Mouse (Mus musculus): Measurements from ENCODE around the gene Sytl1.

Sytl1 gene

DNA sequence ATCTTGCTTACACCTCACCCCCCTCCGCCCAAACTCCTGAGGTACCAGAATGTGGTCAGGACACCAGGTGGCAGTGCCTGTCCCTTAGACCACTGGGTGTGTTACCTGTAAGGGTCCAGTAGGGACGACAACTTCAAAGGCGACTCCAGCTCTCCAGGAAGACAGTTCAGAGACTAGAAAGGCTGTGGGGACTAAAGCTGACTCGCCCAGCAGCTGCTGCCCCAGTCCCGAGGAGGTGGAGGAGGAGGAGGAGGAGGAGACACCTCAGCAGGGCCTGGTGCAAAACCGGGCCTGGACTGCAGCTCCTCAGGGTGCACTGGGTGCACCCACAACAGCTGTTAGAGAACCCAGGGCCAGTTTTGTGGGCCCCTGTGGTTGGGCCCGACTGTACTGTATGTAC lies at the start of gene Sytl1:
Gene Sytl1 (minus strand): TSS at position 232 of the 400 bp plus-strand sequence.
- no peak for DNase-seq

DNA sequence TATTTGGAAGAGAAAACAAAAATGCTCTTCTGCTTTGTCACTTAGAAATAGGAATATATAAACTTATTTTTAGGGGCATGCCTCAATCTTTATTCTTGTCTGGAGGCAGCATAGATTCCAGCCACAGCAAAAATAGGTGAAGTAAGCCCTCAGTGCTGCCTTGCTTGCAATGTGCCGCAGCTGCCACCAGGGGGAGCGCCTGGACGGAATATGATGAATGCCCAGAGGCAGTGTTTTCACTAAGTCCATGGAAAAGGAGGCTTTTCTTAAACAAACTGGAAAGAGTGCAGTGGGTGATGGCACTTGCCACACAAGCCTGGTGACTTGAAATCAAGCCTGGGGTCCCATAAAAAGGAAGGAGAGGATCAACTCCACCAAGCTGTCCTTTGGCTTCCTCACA lies 47.0 kb upstream of the Sytl1 start:
- peak; percentile 92 to 95 for DNase-seq

DNA sequence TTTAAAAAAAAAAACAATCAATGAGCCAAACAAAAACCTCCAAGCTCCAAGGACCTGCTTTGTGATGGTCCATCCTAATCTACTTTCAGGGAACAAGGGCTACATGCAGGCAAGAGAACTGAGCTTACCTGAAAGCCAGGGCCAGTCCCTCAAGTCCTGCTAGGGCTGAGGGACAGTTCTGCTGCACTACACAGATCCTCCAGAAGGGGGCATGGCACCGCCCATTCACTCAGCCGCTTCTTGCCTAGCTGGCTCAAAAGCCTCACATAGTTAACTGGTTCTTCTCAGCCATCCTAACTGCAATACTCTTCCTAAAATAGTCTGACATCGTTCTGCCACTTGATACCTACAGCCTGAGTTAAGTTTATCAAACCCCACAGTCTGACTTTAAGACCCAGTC lies 44.4 kb upstream of the Sytl1 start:
- peak; percentile 77 to 79 for DNase-seq

DNA sequence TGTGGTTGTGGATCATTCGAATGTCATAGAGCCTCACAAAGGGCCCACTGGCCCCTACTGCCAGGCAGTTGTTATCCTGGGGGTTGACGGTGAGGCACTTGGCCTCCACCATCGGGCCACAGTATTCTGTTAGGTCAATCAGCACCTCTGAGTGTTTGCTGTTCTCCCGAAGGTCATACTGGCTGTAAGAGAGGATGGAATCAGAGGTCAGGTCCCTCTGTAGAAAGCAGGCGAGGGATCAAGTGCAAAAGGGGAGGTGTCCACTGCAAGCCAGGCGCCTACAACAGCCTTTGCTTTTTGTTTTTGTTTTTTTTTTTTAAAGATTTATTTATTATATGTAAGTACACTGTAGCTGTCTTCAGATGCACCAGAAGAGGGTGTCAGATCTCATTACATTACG lies 42.9 kb upstream of the Sytl1 start:
- DNase-seq, result no peak

DNA sequence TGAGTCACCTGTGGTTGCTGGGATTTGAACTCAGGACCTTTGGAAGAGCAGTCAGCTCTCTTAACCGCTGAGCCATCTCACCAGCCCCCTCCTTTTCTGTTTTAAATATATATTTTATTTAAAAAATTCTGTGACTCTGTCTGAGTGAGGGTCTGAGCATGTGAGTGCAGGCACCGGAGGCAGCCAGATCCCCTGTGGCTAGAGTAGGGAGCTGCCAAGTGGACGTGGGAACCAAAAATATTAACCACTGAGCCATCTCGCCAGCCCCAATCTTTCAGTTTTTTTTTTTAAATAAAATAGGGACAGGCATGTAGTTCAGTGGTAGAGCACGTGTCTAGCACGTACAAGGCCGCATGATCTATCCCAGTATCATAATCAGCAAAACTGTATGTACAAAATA lies 41.9 kb upstream of the Sytl1 start:
- DNase-seq, result no peak

DNA sequence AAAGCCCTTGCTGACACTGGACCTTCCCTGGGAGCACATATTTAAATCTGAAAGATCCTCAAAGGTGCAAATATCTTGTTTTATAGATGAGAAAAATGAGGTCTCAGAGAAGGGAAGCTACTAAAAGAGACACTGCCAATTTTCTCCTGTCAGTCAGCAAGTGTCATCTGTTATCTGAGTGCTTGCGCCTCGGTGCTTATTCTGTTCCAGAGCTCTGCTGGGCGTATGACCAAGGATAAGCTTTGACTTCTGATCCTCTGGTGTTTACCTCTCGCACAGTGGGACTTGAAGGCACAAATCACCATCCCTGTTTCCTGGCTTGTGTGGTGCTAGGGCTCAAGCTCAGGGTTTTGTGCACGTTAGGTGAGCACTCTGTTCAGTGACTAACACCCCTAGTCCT lies 39.8 kb upstream of the Sytl1 start:
- DNase-seq, result no peak

DNA sequence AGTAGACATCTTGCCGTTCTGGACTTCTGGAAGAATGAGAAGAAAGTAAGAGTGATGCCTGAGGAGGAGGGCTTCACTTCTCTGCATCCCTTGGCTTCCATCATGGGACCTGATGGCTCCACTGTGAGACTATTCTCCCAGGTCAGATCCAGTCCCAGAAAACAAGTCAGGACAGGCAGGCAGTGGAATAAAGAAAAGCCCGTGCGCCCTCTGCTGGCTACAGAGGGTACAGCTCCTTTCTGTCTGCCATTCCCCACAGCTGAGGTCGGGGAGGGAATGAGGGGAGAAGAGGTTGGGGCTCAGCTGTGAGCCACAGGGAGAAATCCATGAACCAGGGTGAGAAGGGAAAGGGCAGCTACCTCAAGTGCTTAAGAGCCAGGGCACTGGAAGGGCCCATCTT lies 38.9 kb upstream of the Sytl1 start:
- DNase-seq, result peak; percentile 86 to 87

DNA sequence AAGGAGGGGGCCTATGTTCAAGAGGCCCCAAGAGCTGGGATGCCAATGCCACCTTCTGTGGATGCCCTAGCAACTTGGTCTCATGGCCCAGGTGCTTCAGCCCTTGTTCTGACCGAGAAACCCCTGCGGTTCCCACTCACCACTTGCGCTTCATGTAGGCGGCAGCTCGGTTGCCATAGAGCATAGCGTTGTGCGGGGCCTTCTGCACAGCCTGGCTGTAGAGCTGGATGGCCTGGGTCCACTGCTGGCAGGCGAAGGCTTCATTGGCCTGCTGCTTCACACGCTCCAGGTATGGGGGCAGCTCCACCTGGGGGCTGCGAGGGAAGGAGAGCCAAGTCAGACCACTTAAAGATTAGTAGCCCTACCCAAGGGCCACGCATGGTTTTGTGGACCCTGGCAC lies 37.5 kb upstream of the Sytl1 start:
- DNase-seq, result no peak

DNA sequence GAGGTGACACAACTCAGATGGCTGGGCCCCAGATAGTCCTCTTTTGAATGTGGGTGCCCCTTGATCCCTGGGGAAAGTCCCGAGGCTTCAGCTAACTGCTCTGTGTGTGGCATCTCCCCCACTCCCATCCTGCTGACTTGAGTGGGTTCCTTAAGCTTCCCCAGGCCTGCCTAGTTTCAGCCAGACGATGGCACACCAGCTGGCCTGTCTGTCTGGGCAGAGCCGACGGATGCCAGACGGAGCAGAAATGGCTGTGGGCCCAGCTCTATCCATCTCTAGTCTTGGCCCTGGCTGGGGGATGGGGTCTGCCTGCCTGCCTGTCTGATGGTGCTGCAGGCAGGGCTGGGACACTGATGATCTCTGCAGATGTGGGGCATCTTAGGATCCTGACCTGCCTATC lies 36.8 kb upstream of the Sytl1 start:
- no peak for DNase-seq

DNA sequence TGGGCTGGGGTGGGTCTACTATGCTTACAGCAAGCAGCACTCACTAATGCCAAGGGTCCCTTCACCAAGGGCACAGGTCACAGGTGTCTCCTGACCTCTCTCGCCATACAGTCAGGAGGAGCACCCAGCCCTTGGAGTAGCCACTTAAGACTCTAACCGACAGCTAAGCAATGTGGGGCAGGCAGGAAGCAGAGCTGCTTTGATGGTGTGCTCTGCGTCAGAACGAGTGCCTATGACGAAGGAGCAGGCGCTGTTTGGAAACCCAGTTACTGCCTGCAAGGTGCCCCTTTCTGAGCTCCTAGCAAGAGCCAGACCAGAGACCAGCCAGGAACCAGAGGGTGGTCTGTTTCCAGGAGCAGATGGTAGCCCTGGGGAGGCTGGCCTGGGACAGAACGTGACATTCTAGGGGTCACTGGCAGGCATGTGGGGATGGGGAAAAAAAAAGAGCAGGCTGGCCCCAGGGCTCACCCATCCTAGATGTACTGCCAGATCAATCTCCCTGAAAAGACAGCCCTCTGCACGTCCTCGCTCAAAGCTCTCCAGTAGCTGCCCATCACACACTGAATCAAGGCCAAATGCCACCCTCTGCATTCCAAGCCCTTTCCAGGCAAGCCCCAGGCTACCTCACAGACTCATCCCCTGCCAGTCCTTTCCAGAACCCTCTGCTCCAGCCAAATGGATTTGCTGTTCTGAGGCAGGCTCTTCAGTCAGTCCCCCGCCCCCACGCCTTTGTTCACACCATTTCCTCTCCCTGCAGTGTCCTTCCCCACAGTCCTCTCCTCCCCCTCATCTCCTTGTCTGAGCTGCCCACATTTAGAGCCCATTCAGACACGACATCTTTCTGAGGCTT lies 35.8 kb upstream of the Sytl1 start:
- peak; percentile 43 to 58 for DNase-seq

DNA sequence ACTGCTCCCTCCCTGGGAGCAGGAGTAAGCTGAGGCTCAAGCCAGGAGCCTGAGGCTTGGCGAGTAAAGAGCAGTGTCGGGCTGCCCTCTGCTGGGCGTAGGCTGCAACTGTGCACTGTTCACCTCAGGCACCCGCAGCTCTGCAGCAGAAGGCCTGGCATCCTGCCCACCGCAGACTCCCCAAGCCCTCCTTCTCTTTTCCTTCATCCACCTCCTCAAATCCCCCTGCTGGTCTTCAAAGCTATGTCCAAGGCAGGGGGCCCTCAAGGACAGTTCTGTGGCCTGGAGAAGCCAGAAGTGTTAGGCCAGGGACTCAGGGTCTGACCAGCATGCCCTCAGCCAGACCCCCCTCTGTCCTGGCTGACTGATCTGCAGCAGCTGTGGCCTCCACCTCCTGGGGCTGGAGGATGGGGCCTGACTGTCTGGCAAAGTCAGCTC lies 34.9 kb upstream of the Sytl1 start:
- peak; percentile 91 to 93 for DNase-seq

DNA sequence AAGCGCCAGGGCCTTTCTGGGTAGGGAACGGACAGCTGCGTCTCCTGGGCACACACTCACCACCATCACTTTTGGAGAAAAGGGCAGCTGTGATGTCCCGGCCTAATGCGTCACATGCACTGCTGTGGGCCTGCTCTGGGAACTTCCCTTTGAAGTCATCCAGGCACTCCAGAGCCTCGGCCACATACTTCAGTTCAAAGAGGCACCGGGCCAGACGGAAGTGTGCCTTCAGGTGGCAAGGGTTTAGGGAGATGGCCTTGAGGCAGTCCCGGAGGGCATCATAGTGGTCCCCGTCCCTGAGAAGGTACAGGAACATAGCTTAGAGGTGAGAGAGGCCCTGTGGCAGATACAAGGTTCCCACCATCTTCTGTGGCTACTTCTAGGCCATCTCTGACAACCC lies 34.4 kb upstream of the Sytl1 start:
- no peak for DNase-seq

DNA sequence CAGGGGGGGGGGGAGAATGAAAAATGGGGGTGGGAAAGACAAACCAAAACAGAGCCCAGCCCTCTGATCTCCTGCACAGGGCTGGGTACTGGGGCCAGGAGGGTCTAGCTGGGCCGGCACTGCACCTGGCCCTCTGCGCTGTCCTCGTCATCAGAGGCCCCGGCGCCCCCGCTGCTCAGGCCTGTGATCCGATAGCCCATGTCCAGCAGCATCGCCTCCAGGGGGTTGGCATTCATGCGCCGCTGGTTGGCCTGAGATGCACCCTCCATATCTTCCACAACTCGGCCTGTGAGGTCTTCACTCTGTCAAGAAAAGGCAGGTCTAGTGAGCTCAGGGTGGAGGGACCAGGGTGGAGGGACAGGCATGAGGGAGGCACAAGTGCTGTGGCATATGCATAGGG lies 31.2 kb upstream of the Sytl1 start:
- peak; percentile 29 to 46 for DNase-seq

DNA sequence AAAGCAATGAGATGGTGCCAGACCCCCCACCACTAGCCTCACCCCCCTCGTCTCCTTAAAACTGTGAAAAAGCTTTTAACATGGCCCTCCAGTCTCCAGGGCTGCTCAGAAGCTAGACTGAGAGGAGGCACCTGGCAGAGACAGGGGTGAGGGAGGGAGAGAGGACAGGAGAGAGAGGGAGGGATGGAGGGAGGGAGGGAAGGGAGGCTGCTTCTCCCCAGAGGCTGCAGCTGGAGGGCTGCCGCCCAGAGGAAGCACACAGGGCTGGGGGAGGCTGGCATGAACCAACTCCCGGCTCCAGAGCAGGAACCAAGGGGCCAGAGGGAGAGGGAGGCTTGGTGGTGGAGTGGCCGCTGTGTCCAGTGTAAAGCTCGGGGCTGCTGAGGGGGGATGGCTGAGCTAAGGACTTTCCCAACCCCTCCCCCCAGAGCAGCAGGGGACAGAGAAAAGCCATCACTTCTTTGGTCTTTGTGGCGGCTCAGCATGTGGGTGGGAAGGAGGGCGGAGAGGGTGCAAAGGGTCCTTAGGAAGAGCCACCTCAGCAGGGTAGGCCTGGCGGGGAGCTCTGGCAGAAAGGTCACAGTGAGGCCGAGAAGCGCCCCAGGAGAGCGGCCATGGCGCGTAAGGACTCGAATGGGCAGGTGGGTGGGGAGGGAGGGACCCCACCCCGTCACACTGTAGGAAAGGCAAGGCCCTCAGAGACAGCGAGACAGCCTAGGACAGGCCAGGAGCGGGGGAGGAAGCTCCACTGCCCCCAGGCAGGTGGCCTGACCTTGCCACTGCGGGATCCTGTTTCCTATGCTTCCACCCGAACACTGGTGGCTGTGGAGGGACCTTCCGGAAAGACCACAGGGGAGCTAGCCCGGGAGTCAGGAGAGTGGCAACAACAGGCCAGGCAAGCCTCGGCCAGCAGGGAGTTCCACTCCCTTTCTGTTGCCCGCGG lies 30.3 kb upstream of the Sytl1 start:
- DNase-seq, result peak; percentile 66 to 80

DNA sequence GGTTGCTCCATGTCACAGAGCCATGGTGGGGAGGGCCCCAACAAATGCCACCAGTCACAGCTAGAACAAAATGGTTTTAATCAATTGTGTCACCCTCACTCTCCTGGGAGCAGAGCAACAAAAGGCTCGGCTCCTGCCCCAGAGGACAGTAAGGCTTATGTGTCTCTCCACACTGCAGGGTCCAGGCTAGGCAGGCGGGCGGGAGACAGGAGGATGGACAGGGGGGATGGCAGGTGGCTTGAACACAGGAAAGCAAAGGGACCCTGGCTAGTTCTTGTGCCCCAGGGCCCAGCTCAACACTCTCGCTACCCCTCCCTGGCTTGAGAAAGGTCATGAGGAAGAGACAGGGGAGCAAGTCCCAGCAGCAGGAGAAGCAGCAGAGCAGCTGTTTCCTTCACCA lies 29.5 kb upstream of the Sytl1 start:
- no peak for DNase-seq

DNA sequence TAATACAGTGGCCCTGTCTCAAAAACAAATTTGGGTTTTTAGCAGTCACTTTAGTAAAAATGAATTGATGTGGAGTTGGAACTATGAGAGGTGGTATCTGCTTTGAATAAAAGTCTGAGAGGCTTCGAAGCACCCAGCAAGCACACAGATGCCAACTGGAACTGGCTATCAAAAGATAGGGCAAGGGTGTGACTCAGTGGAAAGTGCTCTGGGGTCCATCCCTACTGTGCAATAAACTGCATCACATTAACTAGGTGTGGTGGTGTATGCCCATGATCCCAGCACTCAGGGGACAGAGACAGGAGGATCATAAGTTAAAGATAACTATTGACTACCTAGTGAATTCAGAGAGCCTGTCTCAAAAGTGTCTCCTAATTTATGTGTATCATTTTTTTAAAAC lies 28.3 kb upstream of the Sytl1 start:
- DNase-seq, result no peak

DNA sequence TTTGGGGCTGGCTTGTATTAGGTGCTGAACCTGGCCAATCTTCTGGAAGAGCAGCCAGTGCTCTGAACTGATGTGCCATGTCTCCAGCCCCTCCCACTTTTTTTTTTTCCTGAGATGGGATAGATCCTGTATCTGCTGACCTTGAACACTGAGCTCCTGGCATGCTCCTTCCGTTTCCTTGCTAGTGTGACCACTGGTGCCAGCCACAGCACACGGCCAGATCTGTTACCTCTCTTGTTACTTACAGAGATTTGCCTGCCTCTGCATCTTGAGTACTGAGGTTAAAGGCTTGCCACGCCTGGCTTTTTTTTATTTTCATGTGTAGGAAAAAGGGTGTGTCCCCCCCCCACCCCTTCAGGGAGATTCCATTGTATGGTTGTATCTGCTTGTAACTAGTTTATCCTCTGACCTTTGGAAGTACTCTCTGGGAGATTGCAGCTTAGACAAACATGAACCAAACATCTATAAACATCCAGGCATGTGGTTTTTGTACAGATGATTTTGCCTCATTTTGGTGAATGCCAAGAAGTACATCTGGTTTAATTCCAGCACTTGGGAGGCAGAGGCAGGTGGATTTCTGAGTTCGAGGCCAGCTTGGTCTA lies 23.7 kb upstream of the Sytl1 start:
- no peak for DNase-seq

DNA sequence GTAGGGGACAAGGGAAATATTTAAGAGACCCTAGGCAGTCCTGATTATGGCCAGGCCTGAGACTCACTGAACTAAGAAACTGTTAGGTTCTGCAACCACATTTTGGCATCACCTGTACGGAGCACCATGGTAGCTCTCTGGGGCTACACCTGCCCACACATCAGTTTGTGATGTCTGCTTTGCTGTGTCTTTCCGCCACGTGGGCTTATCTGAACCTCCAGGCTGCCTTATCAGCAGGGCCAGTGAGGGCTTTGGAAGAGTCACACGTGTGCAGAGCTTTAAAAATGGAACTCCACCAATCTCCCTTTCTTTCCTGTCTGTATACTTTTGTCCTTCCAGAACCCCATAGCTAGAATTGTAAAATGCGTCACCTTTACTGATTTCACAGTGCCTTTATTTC lies 23.0 kb upstream of the Sytl1 start:
- no peak for DNase-seq

DNA sequence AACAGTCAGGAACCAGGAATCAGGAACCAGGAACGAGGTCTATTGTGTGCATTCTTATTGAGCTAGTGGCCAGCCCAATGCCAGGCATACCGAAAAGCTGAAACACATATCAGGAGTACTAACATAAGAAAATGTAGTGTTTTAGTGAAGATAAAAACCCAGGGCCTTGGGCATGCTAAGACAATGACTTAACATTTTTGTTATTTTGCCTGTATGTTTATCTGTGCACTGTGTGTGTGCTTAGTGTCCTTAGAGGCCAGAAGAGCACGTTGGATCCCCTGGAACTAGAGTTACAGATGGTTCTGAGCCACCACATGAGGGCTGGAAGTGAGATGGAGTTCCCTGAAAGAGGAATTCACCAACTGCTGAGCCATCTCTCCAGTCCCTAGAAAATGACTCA lies 22.4 kb upstream of the Sytl1 start:
- no peak for DNase-seq

DNA sequence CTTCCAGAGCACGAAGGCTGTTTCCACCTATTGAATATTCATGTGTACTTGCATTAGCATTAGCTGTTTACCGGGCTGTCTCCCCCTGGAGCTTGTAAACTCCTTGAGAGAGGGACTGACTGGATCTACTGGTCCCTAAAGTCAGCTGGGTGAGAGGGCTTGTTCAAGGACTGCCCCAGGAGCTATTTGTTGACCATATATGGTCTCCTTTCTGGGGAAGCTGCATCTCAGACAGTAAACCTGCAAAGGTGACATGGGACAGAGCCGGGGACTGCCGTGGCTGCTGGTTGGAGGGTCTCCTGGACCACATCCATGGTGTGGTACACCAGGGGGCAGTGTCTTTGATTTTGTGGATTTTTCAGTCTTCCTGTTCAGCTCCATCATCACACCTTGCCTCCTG lies 19.7 kb upstream of the Sytl1 start:
- no peak for DNase-seq

DNA sequence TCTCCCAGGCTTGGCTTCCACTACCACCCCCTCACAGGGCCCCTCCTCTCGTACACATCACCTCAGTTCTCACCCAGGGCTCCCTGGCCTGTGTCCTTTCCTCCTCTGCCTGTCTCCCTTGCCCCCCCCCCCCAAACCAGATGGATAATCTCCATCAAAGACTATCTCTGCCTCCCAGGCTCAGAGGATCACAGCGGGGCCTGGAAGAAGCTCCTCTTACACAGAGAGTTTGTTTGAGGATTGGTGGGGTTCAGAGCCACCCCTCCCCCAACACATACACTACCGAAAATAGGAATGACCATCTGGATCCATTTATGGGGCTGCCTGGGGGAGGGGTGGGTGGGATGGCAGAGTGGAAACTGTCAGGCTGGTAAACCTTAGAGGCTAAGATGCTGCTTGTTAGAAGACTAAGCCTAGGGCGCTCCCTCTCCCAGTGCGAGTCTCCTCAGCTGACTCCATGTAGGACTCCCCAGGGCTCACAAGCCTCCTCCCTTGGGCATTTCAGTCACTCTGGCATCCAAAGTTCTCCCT lies 19.1 kb upstream of the Sytl1 start:
- no peak for DNase-seq

DNA sequence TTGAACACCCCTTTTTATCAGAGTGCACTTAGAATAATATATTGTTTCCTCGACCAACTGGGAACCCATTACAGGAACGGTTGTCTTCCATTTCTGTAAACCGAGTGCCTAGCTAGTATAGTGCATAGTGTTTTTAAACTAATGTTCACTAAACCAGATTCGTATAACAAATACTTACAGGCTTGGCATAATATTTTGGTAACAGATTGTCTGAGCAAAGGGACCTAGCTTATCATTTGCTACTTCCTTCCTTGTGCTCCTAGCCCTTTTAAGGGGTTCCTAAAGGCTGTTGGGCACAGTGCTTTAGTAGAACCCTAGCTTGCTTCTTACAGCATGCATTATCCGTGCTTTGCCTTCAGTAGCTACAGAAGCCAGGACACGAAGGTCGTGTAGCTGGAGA lies 18.6 kb upstream of the Sytl1 start:
- no peak for DNase-seq

DNA sequence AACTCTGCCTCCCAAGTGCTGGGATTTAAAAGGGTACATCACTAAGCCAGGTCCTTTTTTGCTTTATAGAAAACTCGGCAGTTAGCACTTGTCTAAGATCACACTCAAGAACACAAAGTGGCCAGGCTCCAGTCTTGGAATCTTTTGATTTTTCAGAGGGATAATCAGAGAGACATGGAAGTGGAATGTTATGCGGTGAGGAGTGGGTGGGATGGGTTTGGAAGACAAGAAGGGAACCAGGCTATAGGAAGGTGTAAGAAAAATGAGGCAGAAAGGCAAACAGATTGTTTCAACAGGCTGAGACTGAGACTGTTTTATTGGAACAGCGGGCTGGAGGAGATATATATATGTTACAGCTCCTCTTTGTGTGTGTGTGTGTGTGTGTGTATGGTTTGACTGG lies 15.6 kb upstream of the Sytl1 start:
- DNase-seq, result no peak

All from kidney, postnatal 4 days (tissue).